Mouse (Mus musculus): ENCODE data around the gene Slc35f6. TPM values are rescaled to one million over a fixed set of nuclear protein-coding genes. Genes with fewer than 3 reads are reported as not detected.

Slc35f6 gene
- polyA plus RNA-seq, 2 experiments = 10.1 to 10.2 TPM

DNA sequence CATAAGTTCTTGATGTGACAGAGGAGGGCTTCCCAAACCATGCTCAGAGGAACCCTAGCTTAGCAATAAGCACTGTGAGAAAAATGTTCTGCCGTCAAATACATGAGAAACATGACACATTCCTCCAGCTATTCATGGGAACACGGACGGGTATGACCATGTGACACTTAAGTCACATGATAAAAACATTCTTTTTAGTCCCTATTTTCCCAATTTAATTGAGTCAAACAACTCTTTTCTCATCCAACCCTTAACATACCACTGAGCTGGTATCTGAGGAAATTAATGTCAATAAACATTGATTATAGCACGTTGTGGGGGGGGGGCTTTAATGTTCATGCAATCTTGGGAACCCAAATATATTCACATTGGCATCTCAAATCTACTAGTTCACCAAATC lies 31.9 kb upstream of the Slc35f6 start:
- peaks cover 0 to 7% of the 10 kb centered on the region in 2 experiments; a peak in 2 of 4 replicates for H3K4me1 ChIP-seq (replicated peaks; ENCODE audit: control insufficient read depth in 2 of 2, insufficient read depth in 2 of 2, low read length in 1 of 2)
- 54% methylated on average over 4 of the region's 4 CpGs for whole genome bisulfite sequencing (ENCODE audit: insufficient replicate concordance)
- no peak overlapping the region for H3K27ac ChIP-seq
- DNase-seq (ENCODE audit: low read depth in 3 of 3, low spot score in 3 of 3) = no peak
- H3K9me3 ChIP-seq (ENCODE audit: control insufficient read depth, low read length) = no peaks in the 10 kb centered on the region
- no peaks in the 10 kb centered on the region for H3K27me3 ChIP-seq (ENCODE audit: control insufficient read depth, insufficient read depth, low read length)
- no peak overlapping the region for H3K9ac ChIP-seq (replicated peaks)
- H3K4me2 ChIP-seq (ENCODE audit: low read depth) = no peak overlapping the region
- no peak for TF ChIP-seq EP300 (IDR thresholded peaks at IDR 0.05; ENCODE audit: low read depth)
- no peak for TF ChIP-seq CTCF (IDR thresholded peaks at IDR 0.05; ENCODE audit: low read depth)
- no peak for ATAC-seq (ENCODE audit: insufficient read depth)
- no peaks in the 10 kb centered on the region for H3K36me3 ChIP-seq (replicated peaks; ENCODE audit: control insufficient read depth, insufficient read depth, low read depth)
- no peak overlapping the region for H3K4me3 ChIP-seq (ENCODE audit: insufficient read depth in 1 of 2, low read depth in 2 of 2, low read length in 2 of 2)

DNA sequence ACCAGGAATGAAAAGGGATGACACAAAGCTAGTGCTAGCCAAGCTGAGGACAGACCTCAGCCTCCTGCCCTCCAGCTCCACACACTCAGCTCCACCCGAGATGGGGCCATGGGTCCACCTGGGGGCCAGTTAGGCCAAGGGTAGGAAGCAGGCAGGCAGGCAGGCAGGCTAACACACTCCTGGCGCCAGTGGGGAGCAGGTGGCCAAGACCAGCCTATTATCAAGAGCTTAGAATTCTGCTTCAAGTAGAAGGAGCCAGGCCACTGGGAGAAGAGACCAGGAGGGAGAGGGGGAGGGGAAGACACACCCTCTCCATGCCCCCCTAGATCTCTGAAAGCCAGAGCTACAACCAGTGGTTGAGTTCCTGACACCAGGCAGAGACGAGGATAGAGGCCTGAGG lies 31.1 kb upstream of the Slc35f6 start:
- H3K4me1 ChIP-seq (replicated peaks; ENCODE audit: control insufficient read depth in 2 of 2, insufficient read depth in 2 of 2, low read length in 1 of 2) = peaks cover 0 to 7% of the 10 kb centered on the region in 2 experiments; a peak in 2 of 4 replicates

DNA sequence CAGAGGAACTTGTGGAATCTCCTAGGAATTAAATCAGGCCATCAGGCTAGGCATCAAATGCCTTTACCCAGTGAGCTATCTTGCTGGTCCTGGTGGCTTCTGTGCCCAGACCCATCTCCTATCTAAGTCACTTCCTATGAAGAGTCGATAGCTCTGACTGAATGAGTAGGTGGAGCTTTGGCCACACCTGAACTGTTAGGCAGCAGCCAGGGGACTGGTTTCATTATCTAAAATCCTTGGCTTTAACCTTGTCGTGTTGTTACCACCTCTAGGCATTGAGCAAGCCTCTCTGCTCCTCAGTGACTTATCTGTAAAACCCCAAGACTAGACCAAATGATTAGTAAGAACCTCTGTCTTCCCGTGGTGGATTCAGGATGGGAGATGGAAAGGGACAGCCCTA lies 30.4 kb upstream of the Slc35f6 start:
- H3K4me1 ChIP-seq (replicated peaks; ENCODE audit: control insufficient read depth in 2 of 2, insufficient read depth in 2 of 2, low read length in 1 of 2) = peaks cover 0 to 7% of the 10 kb centered on the region in 2 experiments; a peak in 2 of 4 replicates
- H3K27me3 ChIP-seq (ENCODE audit: control insufficient read depth, insufficient read depth, low read length) = peaks cover 13% of the 10 kb centered on the region
- H3K9me3 ChIP-seq (ENCODE audit: control insufficient read depth, low read length) = no peaks in the 10 kb centered on the region
- no peak overlapping the region for H3K27ac ChIP-seq
- no peak for TF ChIP-seq EP300 (IDR thresholded peaks at IDR 0.05; ENCODE audit: low read depth)
- no peak overlapping the region for H3K9ac ChIP-seq (replicated peaks)
- ATAC-seq (ENCODE audit: insufficient read depth) = no peak
- H3K4me2 ChIP-seq (ENCODE audit: low read depth) = no peak overlapping the region
- H3K4me3 ChIP-seq (ENCODE audit: insufficient read depth in 1 of 2, low read depth in 2 of 2, low read length in 2 of 2) = no peak overlapping the region
- WGBS (ENCODE audit: insufficient replicate concordance) = 12% methylated on average over 3 of the region's 3 CpGs
- H3K36me3 ChIP-seq (replicated peaks; ENCODE audit: control insufficient read depth, insufficient read depth, low read depth) = no peaks in the 10 kb centered on the region
- DNase-seq (ENCODE audit: low read depth in 3 of 3, low spot score in 3 of 3) = no peak

More for the DNA sequence above, 31.1 kb upstream of the Slc35f6 start:
- Histone ChIP-seq H3K27me3 (ENCODE audit: control insufficient read depth, insufficient read depth, low read length) (peaks cover 6% of the 10 kb centered on the region), H3K36me3 (replicated peaks; ENCODE audit: control insufficient read depth, insufficient read depth, low read depth) (no peaks in the 10 kb centered on the region), H3K4me3 (ENCODE audit: insufficient read depth in 1 of 2, low read depth in 2 of 2, low read length in 2 of 2) (no peak overlapping the region), H3K9ac (replicated peaks) (no peak overlapping the region), H3K9me3 (ENCODE audit: control insufficient read depth, low read length) (no peaks in the 10 kb centered on the region), H3K4me2 (ENCODE audit: low read depth) (no peak overlapping the region), H3K27ac (no peak overlapping the region)
- WGBS (ENCODE audit: insufficient replicate concordance) = 32% methylated on average over 3 of the region's 3 CpGs
- DNase-seq (ENCODE audit: low read depth in 3 of 3, low spot score in 3 of 3) (no peak), ATAC-seq (ENCODE audit: insufficient read depth) (no peak)
- TF ChIP-seq CTCF (IDR thresholded peaks at IDR 0.05; ENCODE audit: low read depth) (no peak), EP300 (IDR thresholded peaks at IDR 0.05; ENCODE audit: low read depth) (no peak)

DNA sequence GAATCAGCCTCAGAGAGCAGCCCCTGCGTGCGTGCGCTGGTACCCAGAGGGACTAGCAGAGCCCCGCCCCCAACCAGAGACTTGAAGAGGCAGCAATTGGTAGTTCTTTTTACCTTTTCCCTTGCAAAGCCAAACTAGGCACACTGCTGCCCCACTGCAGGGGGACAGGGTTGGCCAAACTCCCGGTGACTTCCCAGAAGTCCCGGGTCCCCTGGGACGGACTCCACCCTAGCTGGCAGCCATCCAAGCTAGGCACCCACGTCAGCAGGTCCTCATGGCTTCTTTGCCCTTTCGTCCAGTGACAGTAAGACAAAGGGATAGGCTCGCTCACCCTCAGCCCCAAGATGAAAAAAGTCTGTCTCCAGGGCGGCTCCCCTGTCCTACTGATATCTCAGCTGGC lies 29.9 kb upstream of the Slc35f6 start:
- no peak for ATAC-seq (ENCODE audit: insufficient read depth)
- TF ChIP-seq CTCF (IDR thresholded peaks at IDR 0.05; ENCODE audit: low read depth) (no peak), EP300 (IDR thresholded peaks at IDR 0.05; ENCODE audit: low read depth) (no peak)
- H3K9ac ChIP-seq (replicated peaks) = no peak overlapping the region
- no peak overlapping the region for H3K4me2 ChIP-seq (ENCODE audit: low read depth)
- H3K27ac ChIP-seq = no peak overlapping the region
- 29% methylated on average over 11 of the region's 11 CpGs for WGBS (ENCODE audit: insufficient replicate concordance)
- no peak for DNase-seq (ENCODE audit: low read depth in 3 of 3, low spot score in 3 of 3)
- H3K4me1 ChIP-seq (replicated peaks; ENCODE audit: control insufficient read depth in 2 of 2, insufficient read depth in 2 of 2, low read length in 1 of 2) = peaks cover 0 to 7% of the 10 kb centered on the region in 2 experiments; a peak in 2 of 4 replicates
- H3K36me3 ChIP-seq (replicated peaks; ENCODE audit: control insufficient read depth, insufficient read depth, low read depth) = no peaks in the 10 kb centered on the region
- H3K9me3 ChIP-seq (ENCODE audit: control insufficient read depth, low read length) = no peaks in the 10 kb centered on the region
- no peak overlapping the region for H3K4me3 ChIP-seq (ENCODE audit: insufficient read depth in 1 of 2, low read depth in 2 of 2, low read length in 2 of 2)
- H3K27me3 ChIP-seq (ENCODE audit: control insufficient read depth, insufficient read depth, low read length) = peaks cover 18% of the 10 kb centered on the region

DNA sequence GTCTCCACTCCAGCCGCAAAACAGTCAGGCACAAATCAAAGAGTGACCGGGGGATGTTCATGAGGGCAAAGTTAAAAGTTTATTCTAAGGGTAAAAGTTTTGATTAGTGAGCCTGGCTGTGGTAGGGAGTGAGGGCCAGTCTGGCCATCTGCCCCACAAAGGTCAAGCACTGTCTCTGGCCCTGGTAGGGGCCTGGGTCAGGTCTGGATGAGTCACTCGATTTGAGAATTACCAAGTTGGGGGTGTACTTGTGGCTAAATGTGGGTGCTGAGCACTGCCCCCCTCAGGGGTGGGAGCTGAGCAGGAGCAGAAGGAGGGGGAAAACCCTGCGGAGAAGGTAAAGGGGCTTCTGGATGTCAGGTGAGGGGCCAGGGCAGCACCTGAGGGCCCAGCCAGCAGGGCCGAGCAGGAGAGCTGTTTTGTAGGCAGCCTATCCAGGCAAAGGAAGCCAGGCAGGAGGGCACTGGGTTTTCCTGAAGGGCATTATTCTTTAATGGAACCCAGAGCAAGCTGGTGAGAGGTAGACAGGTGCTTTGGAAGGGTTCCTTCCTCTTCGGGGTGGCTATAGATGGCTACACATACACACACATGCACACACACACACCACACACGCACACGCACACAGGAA lies 29.2 kb upstream of the Slc35f6 start:
- WGBS (ENCODE audit: insufficient replicate concordance) = 55% methylated on average over 8 of the region's 8 CpGs
- TF ChIP-seq CTCF (IDR thresholded peaks at IDR 0.05; ENCODE audit: low read depth) (no peak), EP300 (IDR thresholded peaks at IDR 0.05; ENCODE audit: low read depth) (no peak)
- peaks cover 20% of the 10 kb centered on the region for H3K27me3 ChIP-seq (ENCODE audit: control insufficient read depth, insufficient read depth, low read length)
- no peak overlapping the region for H3K4me2 ChIP-seq (ENCODE audit: low read depth)
- DNase-seq (ENCODE audit: low read depth in 3 of 3, low spot score in 3 of 3) = no peak
- ATAC-seq (ENCODE audit: insufficient read depth) = no peak
- H3K4me3 ChIP-seq (ENCODE audit: insufficient read depth in 1 of 2, low read depth in 2 of 2, low read length in 2 of 2) = no peak overlapping the region
- H3K4me1 ChIP-seq (replicated peaks; ENCODE audit: control insufficient read depth in 2 of 2, insufficient read depth in 2 of 2, low read length in 1 of 2) = peaks cover 0 to 7% of the 10 kb centered on the region in 2 experiments; a peak in 2 of 4 replicates
- no peak overlapping the region for H3K9ac ChIP-seq (replicated peaks)
- H3K36me3 ChIP-seq (replicated peaks; ENCODE audit: control insufficient read depth, insufficient read depth, low read depth) = no peaks in the 10 kb centered on the region
- H3K9me3 ChIP-seq (ENCODE audit: control insufficient read depth, low read length) = no peaks in the 10 kb centered on the region
- H3K27ac ChIP-seq = no peak overlapping the region

Measured in liver, embryonic 14.5 days (tissue).